Mouse (Mus musculus) forebrain, embryonic 16.5 days (tissue): ENCODE measurements at regions not wholly inside any gene's neighbourhood (a gene's known extent, or its start where the extent isn't known, plus 50 kb on each side); places are given as distances from the start of the nearest gene placed in this dataset.
"Not testable (repeated sequence)": the region's sequence is repeated elsewhere in the genome, so short reads cannot be mapped to it uniquely, and the experiment has no call there.

ENCODE experiments used
- ATAC-seq: fragments of 200-750 bp; cut with Nextera tagmentation; 2 replicates; pipeline ENCODE4 v1.8.0; 2017; ENCODE audit warnings: mild to moderate bottlenecking, moderate library complexity
- H3K27ac ChIP-seq: fragments of 300-500 bp; sonication (generic); 2 replicates; pipeline ENCODE4 v1.5.1; 2014; ENCODE audit warnings: low read length, control low read depth
- H3K27me3 ChIP-seq: fragments of 300-500 bp; sonication (generic); replicated peaks from 2 replicates; pipeline ENCODE4 v1.6.1; 2014; ENCODE audit warnings: low read length; ENCODE audit not compliant: control insufficient read depth, insufficient read depth
- H3K36me3 ChIP-seq: fragments of 300-500 bp; sonication (generic); 2 replicates; pipeline ENCODE4 v1.6.1; 2014; ENCODE audit not compliant: control insufficient read depth, insufficient read depth
- H3K4me1 ChIP-seq: fragments of 300-500 bp; sonication (generic); replicated peaks from 2 replicates; pipeline ENCODE4 v1.6.1; 2014; ENCODE audit warnings: low read length; ENCODE audit not compliant: control insufficient read depth, insufficient read depth
- H3K4me2 ChIP-seq: fragments of 300-500 bp; sonication (generic); 2 replicates; pipeline ENCODE4 v1.6.1; 2014; ENCODE audit warnings: mild to moderate bottlenecking, low read length, control low read depth
- H3K4me3 ChIP-seq: fragments of 300-500 bp; sonication (generic); replicated peaks from 2 replicates; pipeline ENCODE4 v1.5.1; 2014; ENCODE audit warnings: mild to moderate bottlenecking, low read length, control low read depth
- H3K9ac ChIP-seq: fragments of 300-500 bp; sonication (generic); replicated peaks from 2 replicates; pipeline ENCODE4 v1.6.1; 2014; ENCODE audit warnings: low read depth, low read length, control low read depth
- H3K9me3 ChIP-seq: fragments of 300-500 bp; sonication (generic); 2 replicates; pipeline ENCODE4 v1.6.1; 2016; ENCODE audit warnings: low read length; ENCODE audit not compliant: control insufficient read depth
- WGBS: fragments of 180-500 bp; shearing (Covaris S2); extraction: QIAGEN DNeasy Blood & Tissue Kit; methylation state at CpG from one replicate; pipeline ENCODE4 v1.1.7; 2014; 5-methylcytosine and 5-hydroxymethylcytosine counted together

- no peaks in the 10 kb centered on the region for H3K27me3 ChIP-seq
- 83% methylated on average over 5 of the region's 5 CpGs for WGBS
- no peak overlapping the region for H3K9ac ChIP-seq
- no peak for ATAC-seq
- no peaks in the 10 kb centered on the region for H3K9me3 ChIP-seq
- no peak overlapping the region for H3K4me3 ChIP-seq
- no peak overlapping the region for H3K27ac ChIP-seq
- H3K4me2 ChIP-seq: no peak overlapping the region
- H3K36me3 ChIP-seq: no peaks in the 10 kb centered on the region
- no peaks in the 10 kb centered on the region for H3K4me1 ChIP-seq
Observed at GRCm38 (mm10) chr10:33715701-33716250, 70.7 kb downstream of the Sult3a2 start.

- not testable (repeated sequence) for H3K27me3 ChIP-seq, H3K4me1 ChIP-seq, H3K9me3 ChIP-seq, ATAC-seq, H3K9ac ChIP-seq, H3K4me3 ChIP-seq, H3K36me3 ChIP-seq, H3K27ac ChIP-seq, H3K4me2 ChIP-seq
- 79% methylated on average over 3 of the region's 3 CpGs for WGBS
Observed at GRCm38 (mm10) chr10:33708656-33709055, 77.8 kb downstream of the Sult3a2 start.

DNA sequence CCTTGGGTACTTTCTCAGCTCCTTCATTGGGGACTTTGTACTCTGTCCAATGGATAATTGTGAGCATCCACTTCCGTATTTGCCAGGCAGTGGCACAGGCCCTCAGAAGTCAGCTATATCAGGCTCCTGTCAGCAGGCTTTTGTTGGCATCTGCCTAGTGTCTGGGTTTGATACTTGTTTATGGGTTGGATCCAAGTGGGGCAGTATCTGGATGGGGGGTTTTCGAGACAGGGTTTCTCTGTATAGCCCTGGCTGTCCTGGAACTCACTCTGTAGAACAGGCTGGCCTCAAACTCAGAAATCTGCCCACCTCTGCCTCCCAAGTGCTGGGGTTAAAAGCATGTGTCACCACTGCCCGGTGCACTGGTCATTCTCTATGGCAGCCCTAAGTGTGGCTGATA is 79.7 kb upstream of the Clvs2 start:
- H3K27me3 ChIP-seq, H3K27ac ChIP-seq, H3K4me1 ChIP-seq, ATAC-seq, H3K4me3 ChIP-seq, H3K36me3 ChIP-seq, H3K9me3 ChIP-seq, H3K9ac ChIP-seq, H3K4me2 ChIP-seq: not testable (repeated sequence)
- 86% methylated on average over 3 of the region's 3 CpGs for WGBS

GRCm38 (mm10) chr10:33703420-33703819 is 78.9 kb upstream of the Clvs2 start:
- Histone ChIP-seq H3K27ac (no peak overlapping the region), H3K27me3 (no peaks in the 10 kb centered on the region), H3K4me1 (no peaks in the 10 kb centered on the region), H3K4me3 (no peak overlapping the region), H3K9me3 (no peaks in the 10 kb centered on the region), H3K4me2 (no peak overlapping the region), H3K36me3 (no peaks in the 10 kb centered on the region), H3K9ac (no peak overlapping the region)
- 53% methylated on average over 3 of the region's 3 CpGs for WGBS
- ATAC-seq: 0 out of 2 replicates have a peak, but pooled peaks have one; percentile 52
